Mouse (Mus musculus) liver, adult 2 months (tissue): ENCODE data around the gene C87436. TPM values are rescaled to one million over a fixed set of nuclear protein-coding genes. Genes with fewer than 3 reads are reported as not detected.
A peak's percentile ranks its signal among the peaks of the same experiment; 100 is the strongest.
"Not testable (repeated sequence)": the region's sequence is repeated elsewhere in the genome, so short reads cannot be mapped to it uniquely, and the experiment has no call there.

Source experiments
- DNase-seq: peaks from one replicate; pipeline ENCODE4 v3.0.0-alpha.2; 2011; ENCODE audit warnings: low read depth, low spot score; ENCODE audit errors: extremely low read depth
- H3K27ac ChIP-seq: fragments of 200-500 bp; replicated peaks from 2 replicates; pipeline ENCODE4 v1.5.1; 2012; ENCODE audit warnings: low read depth, mild to moderate bottlenecking, control low read depth, inconsistent platforms, low read length; ENCODE audit not compliant: insufficient read depth
- H3K27me3 ChIP-seq: fragments of 200-500 bp; 2 replicates; pipeline ENCODE4 v1.6.1; 2012; ENCODE audit warnings: mild to moderate bottlenecking, moderate library complexity, low read length, inconsistent platforms; ENCODE audit not compliant: control insufficient read depth, insufficient read depth
- H3K36me3 ChIP-seq: fragments of 200-500 bp; 2 replicates; pipeline ENCODE4 v1.6.1; 2012; ENCODE audit warnings: low read length, inconsistent platforms; ENCODE audit not compliant: control insufficient read depth, insufficient read depth
- H3K4me1 ChIP-seq: fragments of 200-500 bp; 2 replicates; pipeline ENCODE4 v1.6.1; 2011; ENCODE audit warnings: low read length; ENCODE audit not compliant: control insufficient read depth, insufficient read depth
- H3K4me3 ChIP-seq: fragments of 200-500 bp; 2 replicates; pipeline ENCODE4 v1.5.1; 2011; ENCODE audit warnings: low read depth, mild to moderate bottlenecking, control low read depth, low read length, moderate library complexity; ENCODE audit not compliant: insufficient read depth
- H3K79me2 ChIP-seq: fragments of 200-500 bp; 2 replicates; pipeline ENCODE4 v1.6.1; 2012; ENCODE audit warnings: inconsistent platforms, mild to moderate bottlenecking, low read length, moderate library complexity; ENCODE audit not compliant: control insufficient read depth, insufficient read depth
- H3K9ac ChIP-seq: fragments of 200-500 bp; 2 replicates; pipeline ENCODE4 v1.6.1; 2012; ENCODE audit warnings: low read depth, mild to moderate bottlenecking, control low read depth, inconsistent platforms, low read length
- CTCF ChIP-seq: fragments of 200-500 bp; IDR thresholded peaks from 2 replicates; pipeline ENCODE4 v1.5.1; 2011; ENCODE audit warnings: low read depth, low read length, control low read depth
- POLR2A ChIP-seq: fragments of 200-500 bp; IDR thresholded peaks from 2 replicates; pipeline ENCODE4 v1.6.1; 2011; ENCODE audit warnings: low read length, control low read depth; ENCODE audit not compliant: insufficient read depth; ENCODE audit errors: extremely low read depth
- WGBS: fragments of 180-500 bp; shearing (Covaris S2); methylation state at CpG from one replicate; pipeline ENCODE4 v1.1.7; 2018; 5-methylcytosine and 5-hydroxymethylcytosine counted together
- polyA plus RNA-seq: library from polyadenylated mRNA; depleted of rRNA; stranded (reverse); fragments of >200 nt; gene quantifications from 2 replicates; pipeline ENCODE4 v1.2.3, GENCODE M21; 2012
- total RNA-seq: library from RNA; depleted of rRNA; stranded (reverse); fragments of >200 nt; gene quantifications from 2 replicates; pipeline ENCODE4 v1.2.3, GENCODE M21; 2014

C87436 gene
- total and polyA plus RNA-seq, 2 experiments, result 7.6 to 10.1 TPM

GRCm38 (mm10) chr6:86487358-86488148 lies 49.4 kb downstream of the C87436 start:
- Histone ChIP-seq H3K4me1 (peaks cover 8% of the 10 kb centered on the region; the same call in 1 of the 2 replicates), H3K4me3 (peak overlapping the region; percentile 28), H3K9ac (peak overlapping the region; percentile 55), H3K79me2 (no peaks in the 10 kb centered on the region), H3K27ac (peak overlapping the region; percentile 81), H3K36me3 (no peaks in the 10 kb centered on the region), H3K27me3 (no peaks in the 10 kb centered on the region)
- TF ChIP-seq POLR2A, result peak; percentile 68; the same call in 1 of the 2 replicates
- peak; percentile 44; the same call in 1 of the 2 replicates for TF ChIP-seq CTCF
- WGBS, result 2% methylated on average over 24 of the region's 24 CpGs
- peak; percentile 85 for DNase-seq

- no peaks in the 10 kb centered on the region for H3K36me3 ChIP-seq
- no peaks in the 10 kb centered on the region for H3K79me2 ChIP-seq
- H3K4me3 ChIP-seq, result no peak overlapping the region
- H3K27ac ChIP-seq, result peak overlapping the region; percentile 81
- WGBS, result 6% methylated on average over 3 of the region's 3 CpGs
- DNase-seq, result peak; percentile 80
- peak overlapping the region; percentile 55; the same call in 1 of the 2 replicates for H3K9ac ChIP-seq
- no peaks in the 10 kb centered on the region for H3K27me3 ChIP-seq
- TF ChIP-seq CTCF, result no peak
- no peak for TF ChIP-seq POLR2A
- peaks cover 8% of the 10 kb centered on the region; the same call in 1 of the 2 replicates for H3K4me1 ChIP-seq
These were observed 49.9 kb downstream of the C87436 start for GRCm38 (mm10) chr6:86488149-86488485.

- WGBS, result 89% methylated on average over 2 of the region's 2 CpGs
- TF ChIP-seq POLR2A, result no peak
- no peak for TF ChIP-seq CTCF
- H3K27ac ChIP-seq, result no peak overlapping the region
- H3K4me1 ChIP-seq, result peaks cover 8% of the 10 kb centered on the region; the same call in 1 of the 2 replicates
- H3K36me3 ChIP-seq, result no peaks in the 10 kb centered on the region
- H3K4me3 ChIP-seq, result no peak overlapping the region
- no peaks in the 10 kb centered on the region for H3K27me3 ChIP-seq
- DNase-seq, result no peak
- H3K79me2 ChIP-seq, result no peaks in the 10 kb centered on the region
- no peak overlapping the region for H3K9ac ChIP-seq
These were observed 51.8 kb downstream of the C87436 start for GRCm38 (mm10) chr6:86489945-86490344.

- not testable (repeated sequence) for H3K36me3 ChIP-seq, H3K4me3 ChIP-seq, DNase-seq, H3K9ac ChIP-seq, H3K4me1 ChIP-seq, H3K27me3 ChIP-seq, H3K27ac ChIP-seq, H3K79me2 ChIP-seq
- 94% methylated on average over 8 of the region's 8 CpGs for WGBS
These were observed 52.2 kb downstream of the C87436 start for GRCm38 (mm10) chr6:86490413-86490812.

- WGBS, result 70% methylated on average over 13 of the region's 13 CpGs
- Histone ChIP-seq H3K4me1 (peaks cover 16% of the 10 kb centered on the region; the same call in 1 of the 2 replicates), H3K27me3 (no peaks in the 10 kb centered on the region), H3K4me3 (no peak overlapping the region), H3K79me2 (peaks cover 2% of the 10 kb centered on the region; the same call in 1 of the 2 replicates), H3K36me3 (no peaks in the 10 kb centered on the region), H3K27ac (peak overlapping the region; percentile 25), H3K9ac (no peak overlapping the region)
- TF ChIP-seq POLR2A, result no peak
- no peak for TF ChIP-seq CTCF
- DNase-seq, result no peak
These were observed 55.5 kb downstream of the C87436 start for GRCm38 (mm10) chr6:86493469-86494263.
